Mouse (Mus musculus): Measurements from ENCODE around the gene Fbxl4. TPM values are rescaled to one million over a fixed set of nuclear protein-coding genes. Genes with fewer than 3 reads are reported as not detected.

The Fbxl4 gene
- polyA plus RNA-seq, 1 experiment: 3.3 TPM

DNA sequence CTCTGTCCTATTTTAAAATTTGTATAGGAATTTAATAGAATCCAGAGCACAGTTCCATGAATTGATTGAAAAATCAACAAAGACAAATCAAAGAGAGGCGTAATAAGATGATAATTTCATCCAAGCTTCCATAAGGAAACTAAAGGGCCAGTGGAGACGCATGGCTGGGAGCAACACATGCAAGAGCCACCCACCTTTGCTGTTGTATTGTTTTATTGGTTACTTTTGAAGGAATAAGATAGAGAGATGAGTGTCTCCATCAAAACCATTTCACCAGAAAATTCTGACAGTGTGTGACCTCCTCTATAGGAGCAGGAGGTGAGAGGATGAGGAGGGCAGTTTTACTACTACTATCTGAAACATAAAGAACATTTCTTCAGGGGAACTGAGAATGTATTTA, 124.8 kb downstream of the Fbxl4 start:
- Histone ChIP-seq H3K4me3 (ENCODE audit: insufficient read depth, poor library complexity, severe bottlenecking) (no peak overlapping the region), H3K79me2 (ENCODE audit: control insufficient read depth, insufficient read depth) (no peaks in the 10 kb centered on the region), H3K79me3 (ENCODE audit: low read depth) (no peaks in the 10 kb centered on the region), H3K27me3 (ENCODE audit: control insufficient read depth, insufficient read depth, insufficient read length) (peaks cover 34% of the 10 kb centered on the region), H3K36me3 (ENCODE audit: control insufficient read depth, insufficient read depth) (no peaks in the 10 kb centered on the region), H3ac (ENCODE audit: control insufficient read depth, insufficient read length, low read depth) (no peak overlapping the region)
- TF ChIP-seq MYOD1 (IDR thresholded peaks at IDR 0.05; ENCODE audit: control insufficient read depth, insufficient read length, low read depth): no peak
- TF ChIP-seq MYOG (IDR thresholded peaks at IDR 0.05; ENCODE audit: control insufficient read depth, extremely low read depth, insufficient read length): no peak
- TF ChIP-seq CTCF (IDR thresholded peaks at IDR 0.05; ENCODE audit: control insufficient read depth, insufficient read depth, insufficient read length): no peak
- no peak for TF ChIP-seq CEBPB (IDR thresholded peaks at IDR 0.05; ENCODE audit: low read depth)
- TF ChIP-seq MAX (IDR thresholded peaks at IDR 0.05): no peak
- no peak for TF ChIP-seq USF1 (IDR thresholded peaks at IDR 0.05; ENCODE audit: low read depth)
- no peak for TF ChIP-seq FOSL1 (IDR thresholded peaks at IDR 0.05; ENCODE audit: insufficient read depth, low read length, poor library complexity, severe bottlenecking)

DNA sequence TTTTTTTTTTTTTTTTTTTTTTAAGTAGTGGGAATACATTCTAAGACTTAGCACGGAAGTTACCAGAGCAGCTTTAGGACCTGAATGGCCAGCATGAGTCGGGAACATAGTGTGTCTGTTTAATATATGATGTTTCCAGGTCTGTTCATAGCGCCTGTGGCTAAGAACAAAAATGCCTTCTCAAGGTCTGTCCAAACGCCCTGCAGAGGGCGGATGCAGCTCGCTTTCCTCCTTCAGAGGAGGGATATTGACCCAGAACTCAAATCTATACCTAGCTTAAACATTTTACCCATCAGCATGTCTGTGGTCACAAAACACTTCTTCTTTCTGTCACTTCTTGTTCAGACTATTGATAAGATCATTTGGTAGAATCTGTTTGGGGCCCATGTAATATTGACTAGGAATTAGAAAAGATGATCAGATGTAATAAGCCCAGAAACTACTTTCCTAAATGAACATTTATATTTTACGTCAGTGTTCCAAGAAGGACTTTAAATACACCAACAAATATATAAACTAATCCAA, 125.5 kb downstream of the Fbxl4 start:
- Histone ChIP-seq H3ac (ENCODE audit: control insufficient read depth, insufficient read length, low read depth) (no peak overlapping the region), H3K4me3 (ENCODE audit: insufficient read depth, poor library complexity, severe bottlenecking) (no peak overlapping the region), H3K79me3 (ENCODE audit: low read depth) (no peaks in the 10 kb centered on the region), H3K27me3 (ENCODE audit: control insufficient read depth, insufficient read depth, insufficient read length) (peaks cover 36% of the 10 kb centered on the region), H3K79me2 (ENCODE audit: control insufficient read depth, insufficient read depth) (no peaks in the 10 kb centered on the region), H3K36me3 (ENCODE audit: control insufficient read depth, insufficient read depth) (no peaks in the 10 kb centered on the region)
- TF ChIP-seq MYOG (IDR thresholded peaks at IDR 0.05; ENCODE audit: control insufficient read depth, extremely low read depth, insufficient read length) (no peak), MAX (IDR thresholded peaks at IDR 0.05) (no peak), CTCF (IDR thresholded peaks at IDR 0.05; ENCODE audit: control insufficient read depth, insufficient read depth, insufficient read length) (no peak), CEBPB (IDR thresholded peaks at IDR 0.05; ENCODE audit: low read depth) (no peak), FOSL1 (IDR thresholded peaks at IDR 0.05; ENCODE audit: insufficient read depth, low read length, poor library complexity, severe bottlenecking) (no peak), USF1 (IDR thresholded peaks at IDR 0.05; ENCODE audit: low read depth) (no peak), MYOD1 (IDR thresholded peaks at IDR 0.05; ENCODE audit: control insufficient read depth, insufficient read length, low read depth) (no peak)

- Histone ChIP-seq H3K27me3 (ENCODE audit: control insufficient read depth, insufficient read depth, insufficient read length) (peaks cover 36% of the 10 kb centered on the region), H3K4me3 (ENCODE audit: insufficient read depth, poor library complexity, severe bottlenecking) (no peak overlapping the region), H3ac (ENCODE audit: control insufficient read depth, insufficient read length, low read depth) (no peak overlapping the region), H3K36me3 (ENCODE audit: control insufficient read depth, insufficient read depth) (no peaks in the 10 kb centered on the region), H3K79me2 (ENCODE audit: control insufficient read depth, insufficient read depth) (no peaks in the 10 kb centered on the region), H3K79me3 (ENCODE audit: low read depth) (no peaks in the 10 kb centered on the region)
- TF ChIP-seq CTCF (IDR thresholded peaks at IDR 0.05; ENCODE audit: control insufficient read depth, insufficient read depth, insufficient read length): no peak
- no peak for TF ChIP-seq MYOG (IDR thresholded peaks at IDR 0.05; ENCODE audit: control insufficient read depth, extremely low read depth, insufficient read length)
- no peak for TF ChIP-seq USF1 (IDR thresholded peaks at IDR 0.05; ENCODE audit: low read depth)
- no peak for TF ChIP-seq CEBPB (IDR thresholded peaks at IDR 0.05; ENCODE audit: low read depth)
- TF ChIP-seq MYOD1 (IDR thresholded peaks at IDR 0.05; ENCODE audit: control insufficient read depth, insufficient read length, low read depth): no peak
- TF ChIP-seq MAX (IDR thresholded peaks at IDR 0.05): no peak
Observed at GRCm38 (mm10) chr4:22483548-22483947, 126.2 kb downstream of the Fbxl4 start.

Other genes starting within 250 kb of the Fbxl4 start
- not detected for gene Pou3f2, start 130.8 kb downstream of the Fbxl4 start, polyA plus RNA-seq (2012; fragmentation: generic; extraction: Trizol)